Mouse (Mus musculus) heart, adult 11 months (tissue): ENCODE data around the gene Creld2.

ENCODE experiments used
- DNase-seq: peaks from one replicate; pipeline ENCODE4 v3.0.0; 2022

The Creld2 gene

DNA sequence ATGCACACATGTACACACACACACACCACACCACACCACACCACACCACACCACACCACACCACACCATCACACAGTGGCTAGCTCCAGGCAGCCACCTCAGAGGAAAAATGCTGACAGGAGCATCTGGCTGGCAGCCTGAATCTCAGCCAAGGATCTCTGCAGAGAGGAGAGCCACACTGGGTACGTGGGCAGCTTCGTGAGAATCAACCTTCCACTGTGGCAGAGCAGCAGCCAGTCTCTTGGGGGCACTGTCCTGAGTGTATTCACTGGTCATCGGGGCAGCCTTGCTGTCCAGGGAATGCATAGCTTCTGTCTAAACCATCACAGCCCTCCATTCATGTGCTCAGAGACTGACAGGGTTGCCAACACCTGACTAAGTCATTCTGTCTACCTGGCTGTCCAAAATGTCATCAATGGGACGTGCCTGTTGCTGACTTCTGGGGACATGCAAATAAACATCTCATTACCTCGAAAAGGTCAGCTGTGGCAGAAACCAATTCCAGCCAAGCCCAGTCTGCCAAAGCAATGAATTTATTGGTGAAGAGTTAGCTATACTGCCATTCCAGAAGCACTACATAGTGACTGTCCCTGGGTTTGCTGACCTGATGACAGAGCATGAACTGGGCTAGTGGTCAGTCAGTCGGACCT is 10.5 kb downstream of the Creld2 start:
- DNase-seq, result no peak

GRCm38 (mm10) chr15:88830696-88831095 is 11.2 kb downstream of the Creld2 start:
- DNase-seq, result no peak

- DNase-seq, result peak; percentile 98
Measured at GRCm38 (mm10) chr15:88831482-88831881, 12.0 kb downstream of the Creld2 start.

DNA sequence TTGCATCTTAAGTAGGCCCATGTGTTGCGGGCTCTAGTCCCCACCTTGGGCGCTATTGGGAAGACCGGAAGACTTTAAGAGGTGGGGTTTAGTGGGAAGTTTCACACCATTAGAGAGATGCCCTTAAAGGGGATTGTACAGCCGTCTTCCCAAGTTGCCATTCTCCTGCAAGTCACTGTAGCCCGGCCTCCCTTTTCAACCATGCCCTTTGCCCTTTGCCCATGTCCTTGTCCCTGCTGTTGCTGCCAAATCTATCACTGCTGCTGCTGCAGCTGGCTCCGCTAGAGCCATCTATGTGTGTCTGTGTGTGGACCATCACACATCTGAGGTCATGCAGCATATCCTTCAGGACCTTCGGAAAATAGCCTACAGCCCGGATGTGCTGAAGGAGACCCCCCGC is 13.1 kb downstream of the Creld2 start:
- DNase-seq, result no peak

GRCm38 (mm10) chr15:88836031-88836430 is 16.6 kb downstream of the Creld2 start:
- DNase-seq, result peak; percentile 92

GRCm38 (mm10) chr15:88836571-88836970 is 17.1 kb downstream of the Creld2 start:
- DNase-seq, result peak; percentile 93

GRCm38 (mm10) chr15:88837199-88837932 is 17.9 kb downstream of the Creld2 start:
- peak; percentile 99 for DNase-seq

GRCm38 (mm10) chr15:88837977-88838376 is 18.5 kb downstream of the Creld2 start:
- DNase-seq, result peak; percentile 97

- DNase-seq, result peak; percentile 99
Measured at GRCm38 (mm10) chr15:88839271-88839670, 19.8 kb downstream of the Creld2 start.

GRCm38 (mm10) chr15:88840126-88840525 is 20.7 kb downstream of the Creld2 start:
- peak; percentile 99 for DNase-seq

DNA sequence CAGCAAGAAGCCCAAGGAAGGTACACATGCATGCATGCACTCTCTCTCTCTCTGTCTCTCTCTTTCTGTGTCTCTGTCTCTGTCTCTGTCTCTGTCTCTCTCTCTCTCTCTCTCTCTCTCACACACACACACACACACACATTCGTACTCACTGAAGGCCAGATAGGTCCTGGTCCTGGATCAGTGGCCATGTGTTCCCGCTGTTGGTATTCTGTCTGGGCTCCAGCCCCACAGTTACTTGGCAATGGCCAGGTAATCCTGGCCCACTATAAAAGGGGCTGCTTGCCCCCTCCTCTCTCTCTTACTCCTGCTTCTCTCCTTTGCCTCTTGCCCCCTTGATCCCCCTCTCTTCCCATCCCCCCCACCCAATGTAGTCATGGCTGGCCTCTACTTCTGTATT is 21.7 kb downstream of the Creld2 start:
- peak; percentile 92 for DNase-seq

DNA sequence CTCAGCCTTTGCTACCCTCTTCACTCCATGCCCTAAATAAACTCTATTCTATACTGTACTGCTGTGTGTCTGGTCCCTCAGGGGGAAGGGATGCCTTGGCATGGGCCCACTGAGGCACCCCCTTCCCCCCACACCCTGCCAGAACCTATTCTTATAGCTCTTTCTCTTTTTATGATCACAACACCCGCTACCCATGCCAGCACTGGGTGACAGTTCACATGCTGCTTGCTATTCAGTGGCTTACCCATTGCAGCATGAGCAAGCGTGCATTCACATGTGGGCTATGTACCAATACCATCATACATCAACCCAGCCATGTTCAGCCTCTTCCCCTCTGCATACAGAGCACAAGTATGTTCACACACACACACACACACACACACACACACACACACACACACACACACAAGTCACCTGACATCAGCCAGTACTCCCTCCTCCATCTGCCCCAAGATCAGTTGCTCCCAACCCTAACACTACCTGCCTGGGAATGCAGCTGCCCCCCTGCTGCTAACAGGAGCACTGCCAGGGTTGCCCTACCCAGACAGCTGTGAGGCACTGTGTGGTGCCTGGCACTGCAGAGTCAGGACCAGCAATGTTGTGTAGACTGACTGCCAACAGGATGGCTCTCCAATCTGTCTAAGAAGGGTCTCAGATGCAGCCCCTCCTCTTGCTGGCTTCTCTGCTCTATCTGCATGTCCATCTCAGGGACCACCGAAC is 22.3 kb downstream of the Creld2 start:
- DNase-seq, result peak; percentile 91

DNA sequence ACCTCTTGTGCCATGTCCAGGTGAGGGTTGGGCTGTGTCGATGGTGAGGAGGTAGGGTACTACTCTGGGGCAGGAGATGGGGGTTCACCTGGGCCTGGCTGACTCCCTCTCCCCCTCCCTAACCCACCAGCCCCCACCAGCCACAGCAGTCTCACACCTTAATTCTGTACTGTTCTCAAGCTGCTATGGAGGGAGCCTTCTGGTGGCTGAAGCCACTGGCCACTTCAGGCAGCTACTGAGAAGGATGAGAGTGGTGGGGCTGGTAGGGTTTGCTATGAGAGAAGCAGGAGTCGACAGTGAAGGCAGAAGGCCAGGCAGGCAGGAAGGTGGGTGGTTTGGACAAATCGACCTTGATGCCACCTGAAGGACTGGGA is 22.8 kb downstream of the Creld2 start:
- DNase-seq, result no peak

DNA sequence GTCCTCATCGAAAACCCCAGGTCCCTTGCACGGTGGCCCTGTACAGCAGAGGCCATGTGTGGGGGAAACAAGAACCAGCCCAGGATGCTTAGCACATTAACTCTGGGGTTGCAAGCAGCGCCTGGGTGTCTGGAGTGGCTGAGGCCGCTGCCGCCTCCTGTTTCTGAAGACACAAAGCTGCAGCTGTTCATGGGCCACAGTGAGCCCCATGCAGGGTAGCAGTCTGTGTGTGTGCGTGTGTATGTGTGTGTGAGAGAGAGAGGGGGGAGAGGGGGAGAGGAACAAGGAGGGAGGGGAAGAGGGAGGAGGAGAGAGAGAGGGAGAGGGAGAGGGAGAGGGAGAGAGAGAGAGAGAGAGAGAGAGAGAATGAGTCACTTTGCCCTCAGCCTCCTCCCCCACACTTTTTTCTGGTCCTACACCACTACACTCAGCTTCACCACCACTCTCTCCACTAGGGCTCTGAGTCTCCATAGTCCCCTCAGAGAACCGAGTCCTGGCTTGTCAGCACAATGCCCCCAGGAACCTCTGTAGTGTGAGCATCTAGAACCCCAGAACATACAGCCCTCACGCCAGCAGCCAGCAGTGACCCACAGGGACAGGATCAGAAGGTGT is 24.1 kb downstream of the Creld2 start:
- DNase-seq, result peak; percentile 89

- no peak for DNase-seq
Measured at GRCm38 (mm10) chr15:88844966-88845365, 25.5 kb downstream of the Creld2 start.

GRCm38 (mm10) chr15:88848661-88849060 is 29.2 kb downstream of the Creld2 start:
- peak; percentile 93 for DNase-seq

DNA sequence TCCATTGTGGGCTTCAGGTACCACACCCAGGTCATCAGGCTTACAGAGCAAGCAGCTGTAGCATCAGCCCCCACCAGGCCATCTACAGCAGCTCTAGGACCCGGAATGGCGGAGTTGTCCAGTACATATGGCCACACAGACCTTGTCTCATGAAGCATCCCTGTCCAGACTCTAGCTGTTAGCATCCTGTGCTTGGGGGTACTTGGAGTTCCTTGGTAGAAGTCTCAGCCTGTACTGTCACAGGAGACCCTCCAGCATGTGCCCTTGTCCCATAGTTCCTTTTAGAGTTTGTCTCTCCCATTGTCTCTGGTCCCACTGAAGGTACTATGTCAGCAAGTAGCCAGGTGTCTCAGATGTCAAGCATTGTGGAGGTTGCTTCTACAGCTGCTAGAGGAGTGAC is 30.2 kb downstream of the Creld2 start:
- peak; percentile 93 for DNase-seq

DNA sequence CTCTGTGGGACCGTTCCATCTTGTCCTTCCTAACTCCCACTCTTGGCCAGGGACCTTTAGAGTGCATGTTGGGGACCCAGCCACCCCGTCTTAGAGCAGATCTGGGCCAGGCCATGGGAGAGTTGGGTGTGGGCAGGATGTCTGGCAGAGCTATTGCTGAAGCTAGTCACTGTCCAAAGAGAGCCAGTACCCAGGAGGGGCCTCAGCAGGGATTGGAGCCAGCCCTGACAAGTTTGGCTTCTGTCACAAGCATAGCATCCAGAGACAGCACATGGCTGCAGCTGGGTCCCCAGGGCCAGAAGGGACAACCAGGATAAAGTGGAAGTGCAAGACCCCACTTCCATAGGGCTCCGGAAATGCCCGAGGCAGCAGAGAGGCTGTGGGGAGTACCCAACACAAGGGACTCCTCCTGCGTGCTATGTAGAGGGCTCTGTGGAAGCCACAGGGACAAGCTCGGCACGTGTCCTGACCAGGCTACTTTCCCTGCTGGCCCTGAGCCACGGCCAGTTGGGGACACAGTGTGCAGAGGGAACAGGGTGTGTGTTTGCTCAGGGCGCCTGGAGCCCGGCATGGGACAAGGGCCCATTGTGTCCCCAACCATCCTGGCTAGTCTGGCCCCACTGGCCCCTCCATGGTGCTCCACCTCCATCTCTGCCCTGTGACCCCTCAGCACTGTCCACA is 30.8 kb downstream of the Creld2 start:
- peak; percentile 100 for DNase-seq

GRCm38 (mm10) chr15:88851076-88851475 is 31.6 kb downstream of the Creld2 start:
- no peak for DNase-seq

- DNase-seq, result peak; percentile 94
Measured at GRCm38 (mm10) chr15:88851507-88852149, 32.2 kb downstream of the Creld2 start.

DNA sequence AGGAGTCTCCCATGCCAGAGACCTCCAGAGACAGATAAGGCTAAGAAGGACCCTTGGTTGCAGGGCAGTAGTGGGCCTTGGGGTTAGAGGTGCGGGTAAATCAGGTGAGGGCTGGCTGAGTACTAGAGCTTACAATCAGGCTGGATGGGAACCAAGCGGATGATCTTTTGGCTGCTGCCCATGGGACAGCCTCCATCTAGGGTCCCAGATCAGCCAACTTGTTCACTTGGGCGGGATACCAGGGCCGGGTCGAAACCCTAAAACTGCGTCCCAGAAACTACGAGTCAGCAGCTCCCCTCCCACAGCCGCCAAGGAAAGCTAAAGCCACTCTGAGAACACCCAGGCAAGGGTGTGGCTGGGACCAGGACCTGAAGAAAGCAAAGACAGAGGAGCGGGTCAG is 33.7 kb downstream of the Creld2 start:
- DNase-seq, result no peak
